Mouse (Mus musculus) lung, postnatal 0 days (tissue): Measurements from ENCODE around the gene Lilra6. TPM values are rescaled to one million over a fixed set of nuclear protein-coding genes. Genes with fewer than 3 reads are reported as not detected.
"Not testable (repeated sequence)": the region's sequence is repeated elsewhere in the genome, so short reads cannot be mapped to it uniquely, and the experiment has no call there.

ENCODE experiments used
- ATAC-seq: fragments of 200-750 bp; cut with Nextera tagmentation; 2 replicates; pipeline ENCODE4 v1.8.0; 2017; ENCODE audit warnings: moderate library complexity
- DNase-seq: peaks from one replicate; pipeline ENCODE4 v3.0.0-alpha.2; 2016; ENCODE audit warnings: low spot score
- H3K27ac ChIP-seq: fragments of 300-500 bp; sonication (generic); 2 replicates; pipeline ENCODE4 v1.5.1; 2014; ENCODE audit warnings: antibody characterized with exemption, mild to moderate bottlenecking, low read length, mixed read lengths
- H3K27me3 ChIP-seq: fragments of 300-500 bp; sonication (generic); replicated peaks from 2 replicates; pipeline ENCODE4 v1.6.1; 2014; ENCODE audit warnings: low read length, mixed read lengths; ENCODE audit not compliant: insufficient read depth
- H3K36me3 ChIP-seq: fragments of 300-500 bp; sonication (generic); 2 replicates; pipeline ENCODE4 v1.6.1; 2014; ENCODE audit warnings: low read length, mixed read lengths; ENCODE audit not compliant: insufficient read depth
- H3K4me1 ChIP-seq: fragments of 300-500 bp; sonication (generic); 2 replicates; pipeline ENCODE4 v1.6.1; 2014; ENCODE audit warnings: antibody characterized with exemption, low read depth, low read length, mixed read lengths; ENCODE audit not compliant: insufficient read depth
- H3K4me2 ChIP-seq: fragments of 300-500 bp; sonication (generic); replicated peaks from 2 replicates; pipeline ENCODE4 v1.6.1; 2014; ENCODE audit warnings: low read depth, mild to moderate bottlenecking, low read length, moderate library complexity, mixed read lengths
- H3K4me3 ChIP-seq: fragments of 300-500 bp; sonication (generic); 2 replicates; pipeline ENCODE4 v1.5.1; 2014; ENCODE audit warnings: low read depth, low read length
- H3K9ac ChIP-seq: fragments of 300-500 bp; sonication (generic); replicated peaks from 2 replicates; pipeline ENCODE4 v1.6.1; 2014; ENCODE audit warnings: low read depth, mild to moderate bottlenecking
- H3K9me3 ChIP-seq: fragments of 300-500 bp; sonication (generic); 2 replicates; pipeline ENCODE4 v1.6.1; 2016; ENCODE audit warnings: low read length, mixed read lengths
- CTCF ChIP-seq: IDR thresholded peaks from 2 replicates; pipeline ENCODE4 v1.5.1; 2016; ENCODE audit warnings: antibody characterized with exemption, mild to moderate bottlenecking
- EP300 ChIP-seq: IDR thresholded peaks from 2 replicates; pipeline ENCODE4 v1.6.1; 2016; ENCODE audit warnings: antibody characterized with exemption, mild to moderate bottlenecking, control low read depth
- WGBS: fragments of 180-500 bp; shearing (Covaris S2); extraction: QIAGEN DNeasy Blood & Tissue Kit; methylation state at CpG from one replicate; pipeline ENCODE4 v1.1.7; 2014; 5-methylcytosine and 5-hydroxymethylcytosine counted together
- polyA plus RNA-seq: library from polyadenylated mRNA; unstranded; fragments of >200 nt; fragmentation: Nextera tagmentation; extraction: Ambion mirVana; gene quantifications from 2 replicates; pipeline ENCODE4 v1.2.1, GENCODE M21; 2015

The Lilra6 gene
- 1.2 and 1.6 TPM in 2 replicates for polyA plus RNA-seq

- not testable (repeated sequence) for H3K27ac ChIP-seq, H3K4me3 ChIP-seq, H3K9me3 ChIP-seq, H3K27me3 ChIP-seq, H3K36me3 ChIP-seq, ATAC-seq, H3K4me1 ChIP-seq, DNase-seq, H3K9ac ChIP-seq, H3K4me2 ChIP-seq
- 55% methylated on average over 2 of the region's 2 CpGs for WGBS
Observed at GRCm38 (mm10) chr7:3915387-3915786, at the start of gene Lilra6. Lilra6 (minus strand) TSS chr7:3915503.

GRCm38 (mm10) chr7:3962017-3962416 is 46.7 kb upstream of the Lilra6 start:
- no peak overlapping the region for H3K27ac ChIP-seq
- ATAC-seq: no peak
- no peaks in the 10 kb centered on the region for H3K27me3 ChIP-seq
- no peaks in the 10 kb centered on the region for H3K36me3 ChIP-seq
- TF ChIP-seq CTCF (no peak), EP300 (no peak)
- no peak overlapping the region for H3K4me3 ChIP-seq
- H3K9me3 ChIP-seq: no peaks in the 10 kb centered on the region
- H3K4me1 ChIP-seq: no peaks in the 10 kb centered on the region
- 78% methylated on average over 2 of the region's 2 CpGs for WGBS
- no peak overlapping the region for H3K4me2 ChIP-seq
- no peak overlapping the region for H3K9ac ChIP-seq
- no peak for DNase-seq

- Histone ChIP-seq H3K9me3 (no peaks in the 10 kb centered on the region), H3K36me3 (no peaks in the 10 kb centered on the region), H3K27ac (no peak overlapping the region), H3K27me3 (no peaks in the 10 kb centered on the region), H3K9ac (no peak overlapping the region), H3K4me2 (no peak overlapping the region), H3K4me3 (no peak overlapping the region), H3K4me1 (no peaks in the 10 kb centered on the region)
- WGBS: 87% methylated on average over 3 of the region's 3 CpGs
- ATAC-seq (no peak), DNase-seq (peak; percentile 9)
- no peak for TF ChIP-seq EP300
Observed at GRCm38 (mm10) chr7:3957387-3957786, 42.1 kb upstream of the Lilra6 start.

GRCm38 (mm10) chr7:3949159-3949558 is 33.9 kb upstream of the Lilra6 start:
- no peaks in the 10 kb centered on the region for H3K9me3 ChIP-seq
- no peak overlapping the region for H3K9ac ChIP-seq
- H3K27me3 ChIP-seq: no peaks in the 10 kb centered on the region
- H3K4me2 ChIP-seq: no peak overlapping the region
- no peak for TF ChIP-seq CTCF
- no peak for TF ChIP-seq EP300
- ATAC-seq (no peak), DNase-seq (no peak)
- H3K36me3 ChIP-seq: no peaks in the 10 kb centered on the region
- H3K27ac ChIP-seq: no peak overlapping the region
- WGBS: 79% methylated on average over 3 of the region's 3 CpGs
- no peaks in the 10 kb centered on the region for H3K4me1 ChIP-seq
- no peak overlapping the region for H3K4me3 ChIP-seq

GRCm38 (mm10) chr7:3948223-3948622 is 32.9 kb upstream of the Lilra6 start:
- no peak overlapping the region for H3K27ac ChIP-seq
- H3K4me2 ChIP-seq: no peak overlapping the region
- H3K9me3 ChIP-seq: no peaks in the 10 kb centered on the region

GRCm38 (mm10) chr7:3946117-3946516 is 30.8 kb upstream of the Lilra6 start:
- 51% methylated on average over 4 of the region's 4 CpGs for WGBS
- Histone ChIP-seq H3K4me3 (no peak overlapping the region), H3K4me2 (no peak overlapping the region)

More at GRCm38 (mm10) chr7:3948223-3948622, 32.9 kb upstream of the Lilra6 start:
- Histone ChIP-seq H3K4me1 (no peaks in the 10 kb centered on the region), H3K36me3 (no peaks in the 10 kb centered on the region), H3K4me3 (no peak overlapping the region), H3K27me3 (no peaks in the 10 kb centered on the region), H3K9ac (no peak overlapping the region)
- TF ChIP-seq CTCF (no peak), EP300 (no peak)
- WGBS: 67% methylated on average over 4 of the region's 4 CpGs
- no peak for DNase-seq
- ATAC-seq: no peak

GRCm38 (mm10) chr7:3940915-3941314 is 25.6 kb upstream of the Lilra6 start:
- Histone ChIP-seq H3K4me1 (no peaks in the 10 kb centered on the region), H3K27ac (no peak overlapping the region), H3K27me3 (no peaks in the 10 kb centered on the region), H3K4me3 (no peak overlapping the region), H3K36me3 (no peaks in the 10 kb centered on the region), H3K9ac (no peak overlapping the region), H3K9me3 (no peaks in the 10 kb centered on the region), H3K4me2 (no peak overlapping the region)
- TF ChIP-seq EP300: no peak
- TF ChIP-seq CTCF: no peak
- 62% methylated on average over 3 of the region's 3 CpGs for WGBS
- ATAC-seq: no peak
- DNase-seq: peak; percentile 38

More at GRCm38 (mm10) chr7:3946117-3946516, 30.8 kb upstream of the Lilra6 start:
- H3K36me3 ChIP-seq: no peaks in the 10 kb centered on the region
- TF ChIP-seq EP300 (no peak), CTCF (no peak)
- no peak for DNase-seq
- no peaks in the 10 kb centered on the region for H3K27me3 ChIP-seq
- H3K9me3 ChIP-seq: no peaks in the 10 kb centered on the region
- H3K4me1 ChIP-seq: no peaks in the 10 kb centered on the region
- no peak overlapping the region for H3K9ac ChIP-seq
- no peak overlapping the region for H3K27ac ChIP-seq
- no peak for ATAC-seq
